Mouse (Mus musculus) megakaryocyte-erythroid progenitor cell, adult 5-6 weeks (primary cell): ENCODE data around the gene Olfr1024. TPM values are rescaled to one million over a fixed set of nuclear protein-coding genes. Genes with fewer than 3 reads are reported as not detected.

Source experiments
- ATAC-seq: replicated peaks from 2 replicates; pipeline ENCODE4 v1.8.0; 2016; ENCODE audit warnings: mild to moderate bottlenecking, inconsistent platforms; ENCODE audit not compliant: severe bottlenecking, poor library complexity, low FRiP score, low TSS enrichment
- total RNA-seq, 2 experiments: library from RNA; stranded (forward) in 1 of 2; stranded (reverse) in 1 of 2; fragments of 200-1000, 215-1000 nt in 1 of 2; fragments of >200 nt in 1 of 2; fragmentation: Nextera tagmentation in 1 of 2; gene quantifications; 2 replicates each; pipeline ENCODE4 v1.2.3; 2014 to 2017

Gene Olfr1024
- total RNA-seq (2014; fragmentation: Nextera tagmentation) = not detected in 2 replicates
- total RNA-seq (2017) = not detected in 2 replicates

- no peak for ATAC-seq
These were observed at the start of gene Olfr1024 for GRCm38 (mm10) chr2:85904952-85905351. Gene Olfr1024, minus strand, starts transcription at chr2:85905052.

GRCm38 (mm10) chr2:85950137-85950536 lies 45.3 kb upstream of the Olfr1024 start, which contains the start of gene Olfr1028:
Gene Olfr1028, plus strand, starts transcription at chr2:85950437.
- ATAC-seq = no peak

- ATAC-seq = no peak
These were observed 16.4 kb upstream of the Olfr1024 start, which contains the start of gene Olfr1026 for GRCm38 (mm10) chr2:85921258-85921657. Gene Olfr1026, plus strand, starts transcription at chr2:85921558.

GRCm38 (mm10) chr2:85914893-85915292 lies 10.0 kb upstream of the Olfr1024 start, which contains the start of gene Olfr1025-ps1:
Gene Olfr1025-ps1, plus strand, starts transcription at chr2:85915193.
- ATAC-seq = no peak

GRCm38 (mm10) chr2:85913197-85913596 lies 8.3 kb upstream of the Olfr1024 start:
- ATAC-seq = no peak

- ATAC-seq = no peak
These were observed 19.5 kb downstream of the Olfr1024 start, which contains the start of gene Olfr1023 for GRCm38 (mm10) chr2:85885340-85885739. Gene Olfr1023, plus strand, starts transcription at chr2:85885640.

DNA sequence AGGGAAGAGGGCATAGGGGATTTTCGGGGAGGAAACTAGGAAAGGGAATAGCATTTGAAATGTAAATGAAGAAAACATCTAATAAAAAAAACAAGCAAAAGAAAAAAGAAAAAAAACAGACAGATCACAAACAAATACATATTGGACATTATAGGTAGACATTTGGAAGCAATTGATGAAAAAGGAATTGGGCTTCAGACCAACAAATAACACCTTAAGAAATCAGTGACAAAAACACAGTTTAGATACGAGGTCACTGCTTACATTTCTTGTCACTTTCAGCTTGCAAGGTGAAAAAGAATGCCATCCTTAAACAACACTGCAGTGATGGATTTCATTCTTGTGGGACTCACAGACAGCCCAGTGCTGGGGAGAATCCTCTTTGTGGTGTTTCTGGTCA lies 36.6 kb downstream of the Olfr1024 start, which contains the start of gene Olfr1022:
Gene Olfr1022, plus strand, starts transcription at position 301 of the 400 bp plus-strand sequence.
- no peak for ATAC-seq

Other genes starting within 250 kb of the Olfr1024 start
- not detected in 2 replicates for gene Olfr154, start 240.6 kb downstream of the Olfr1024 start, total RNA-seq (2014; fragmentation: Nextera tagmentation)
- not detected in 2 replicates for gene Olfr154, start 240.6 kb downstream of the Olfr1024 start, total RNA-seq (2017)
- not detected in 2 replicates for gene Olfr1006, start 226.3 kb downstream of the Olfr1024 start, total RNA-seq (2014; fragmentation: Nextera tagmentation)
- gene Olfr1006, start 226.3 kb downstream of the Olfr1024 start, total RNA-seq (2017) = not detected in 2 replicates
- gene Olfr1008, start 215.6 kb downstream of the Olfr1024 start, total RNA-seq (2014; fragmentation: Nextera tagmentation) = not detected in 2 replicates
- not detected in 2 replicates for gene Olfr1008, start 215.6 kb downstream of the Olfr1024 start, total RNA-seq (2017)
- gene Olfr1009, start 189.6 kb downstream of the Olfr1024 start, total RNA-seq (2014; fragmentation: Nextera tagmentation) = not detected in 2 replicates
- not detected in 2 replicates for gene Olfr1009, start 189.6 kb downstream of the Olfr1024 start, total RNA-seq (2017)
- not detected in 2 replicates for gene Olfr1012, start 142.3 kb downstream of the Olfr1024 start, total RNA-seq (2014; fragmentation: Nextera tagmentation)
- not detected in 2 replicates for gene Olfr1012, start 142.3 kb downstream of the Olfr1024 start, total RNA-seq (2017)
- not detected in 2 replicates for gene Olfr1013, start 138.0 kb downstream of the Olfr1024 start, total RNA-seq (2014; fragmentation: Nextera tagmentation)
- gene Olfr1013, start 138.0 kb downstream of the Olfr1024 start, total RNA-seq (2017) = not detected in 2 replicates
- not detected in 2 replicates for gene Olfr1014, start 132.3 kb downstream of the Olfr1024 start, total RNA-seq (2014; fragmentation: Nextera tagmentation)
- not detected in 2 replicates for gene Olfr1014, start 132.3 kb downstream of the Olfr1024 start, total RNA-seq (2017)
- not detected in 2 replicates for gene Olfr1015, start 123.0 kb downstream of the Olfr1024 start, total RNA-seq (2014; fragmentation: Nextera tagmentation)
- not detected in 2 replicates for gene Olfr1015, start 123.0 kb downstream of the Olfr1024 start, total RNA-seq (2017)
- not detected in 2 replicates for gene Olfr1016, start 102.5 kb downstream of the Olfr1024 start, total RNA-seq (2014; fragmentation: Nextera tagmentation)
- not detected in 2 replicates for gene Olfr1016, start 102.5 kb downstream of the Olfr1024 start, total RNA-seq (2017)
- not detected in 2 replicates for gene Olfr1018, start 86.6 kb downstream of the Olfr1024 start, total RNA-seq (2014; fragmentation: Nextera tagmentation)
- not detected in 2 replicates for gene Olfr1018, start 86.6 kb downstream of the Olfr1024 start, total RNA-seq (2017)
- gene Olfr1019, start 59.6 kb downstream of the Olfr1024 start, total RNA-seq (2014; fragmentation: Nextera tagmentation) = not detected in 2 replicates
- gene Olfr1019, start 59.6 kb downstream of the Olfr1024 start, total RNA-seq (2017) = not detected in 2 replicates
- not detected in 2 replicates for gene Olfr1020, start 58.0 kb downstream of the Olfr1024 start, total RNA-seq (2014; fragmentation: Nextera tagmentation)
- not detected in 2 replicates for gene Olfr1020, start 58.0 kb downstream of the Olfr1024 start, total RNA-seq (2017)
- not detected in 2 replicates for gene Olfr1022, start 36.5 kb downstream of the Olfr1024 start, total RNA-seq (2014; fragmentation: Nextera tagmentation)
- gene Olfr1022, start 36.5 kb downstream of the Olfr1024 start, total RNA-seq (2017) = not detected in 2 replicates
- gene Olfr1023, start 19.4 kb downstream of the Olfr1024 start, total RNA-seq (2014; fragmentation: Nextera tagmentation) = not detected in 2 replicates
- gene Olfr1023, start 19.4 kb downstream of the Olfr1024 start, total RNA-seq (2017) = not detected in 2 replicates
- gene Olfr1025-ps1, start 10.1 kb upstream of the Olfr1024 start, total RNA-seq (2014; fragmentation: Nextera tagmentation) = not detected in 2 replicates
- gene Olfr1025-ps1, start 10.1 kb upstream of the Olfr1024 start, total RNA-seq (2017) = not detected in 2 replicates
- not detected in 2 replicates for gene Olfr1026, start 16.5 kb upstream of the Olfr1024 start, total RNA-seq (2014; fragmentation: Nextera tagmentation)
- not detected in 2 replicates for gene Olfr1026, start 16.5 kb upstream of the Olfr1024 start, total RNA-seq (2017)
- not detected in 2 replicates for gene Olfr1028, start 45.4 kb upstream of the Olfr1024 start, total RNA-seq (2014; fragmentation: Nextera tagmentation)
- gene Olfr1028, start 45.4 kb upstream of the Olfr1024 start, total RNA-seq (2017) = not detected in 2 replicates
- not detected in 2 replicates for gene Olfr1029, start 68.8 kb upstream of the Olfr1024 start, total RNA-seq (2014; fragmentation: Nextera tagmentation)
- gene Olfr1029, start 68.8 kb upstream of the Olfr1024 start, total RNA-seq (2017) = not detected in 2 replicates
- not detected in 2 replicates for gene Olfr1030, start 74.2 kb upstream of the Olfr1024 start, total RNA-seq (2014; fragmentation: Nextera tagmentation)
- not detected in 2 replicates for gene Olfr1030, start 74.2 kb upstream of the Olfr1024 start, total RNA-seq (2017)
- not detected in 2 replicates for gene Olfr1031, start 85.3 kb upstream of the Olfr1024 start, total RNA-seq (2014; fragmentation: Nextera tagmentation)
- gene Olfr1031, start 85.3 kb upstream of the Olfr1024 start, total RNA-seq (2017) = not detected in 2 replicates
- gene Olfr1032, start 100.5 kb upstream of the Olfr1024 start, total RNA-seq (2014; fragmentation: Nextera tagmentation) = not detected in 2 replicates
- not detected in 2 replicates for gene Olfr1032, start 100.5 kb upstream of the Olfr1024 start, total RNA-seq (2017)
- 0.09 TPM in 1 of 2 replicates, not detected in the other for gene Olfr1033, start 115.6 kb upstream of the Olfr1024 start, total RNA-seq (2014; fragmentation: Nextera tagmentation)
- gene Olfr1033, start 115.6 kb upstream of the Olfr1024 start, total RNA-seq (2017) = not detected in 2 replicates
- not detected in 2 replicates for gene Olfr1034, start 140.8 kb upstream of the Olfr1024 start, total RNA-seq (2014; fragmentation: Nextera tagmentation)
- not detected in 2 replicates for gene Olfr1034, start 140.8 kb upstream of the Olfr1024 start, total RNA-seq (2017)
- gene Olfr1036, start 168.9 kb upstream of the Olfr1024 start, total RNA-seq (2014; fragmentation: Nextera tagmentation) = not detected in 2 replicates
- not detected in 2 replicates for gene Olfr1036, start 168.9 kb upstream of the Olfr1024 start, total RNA-seq (2017)
- not detected in 2 replicates for gene Olfr1037, start 182.3 kb upstream of the Olfr1024 start, total RNA-seq (2014; fragmentation: Nextera tagmentation)
- gene Olfr1037, start 182.3 kb upstream of the Olfr1024 start, total RNA-seq (2017) = not detected in 2 replicates
- not detected in 2 replicates for gene Olfr1039, start 230.9 kb upstream of the Olfr1024 start, total RNA-seq (2014; fragmentation: Nextera tagmentation)
- not detected in 2 replicates for gene Olfr1039, start 230.9 kb upstream of the Olfr1024 start, total RNA-seq (2017)
- gene Olfr1040, start 241.7 kb upstream of the Olfr1024 start, total RNA-seq (2014; fragmentation: Nextera tagmentation) = not detected in 2 replicates
- gene Olfr1040, start 241.7 kb upstream of the Olfr1024 start, total RNA-seq (2017) = not detected in 2 replicates